Mouse (Mus musculus): Measurements from ENCODE around the gene Rap2a.

Rap2a gene

DNA sequence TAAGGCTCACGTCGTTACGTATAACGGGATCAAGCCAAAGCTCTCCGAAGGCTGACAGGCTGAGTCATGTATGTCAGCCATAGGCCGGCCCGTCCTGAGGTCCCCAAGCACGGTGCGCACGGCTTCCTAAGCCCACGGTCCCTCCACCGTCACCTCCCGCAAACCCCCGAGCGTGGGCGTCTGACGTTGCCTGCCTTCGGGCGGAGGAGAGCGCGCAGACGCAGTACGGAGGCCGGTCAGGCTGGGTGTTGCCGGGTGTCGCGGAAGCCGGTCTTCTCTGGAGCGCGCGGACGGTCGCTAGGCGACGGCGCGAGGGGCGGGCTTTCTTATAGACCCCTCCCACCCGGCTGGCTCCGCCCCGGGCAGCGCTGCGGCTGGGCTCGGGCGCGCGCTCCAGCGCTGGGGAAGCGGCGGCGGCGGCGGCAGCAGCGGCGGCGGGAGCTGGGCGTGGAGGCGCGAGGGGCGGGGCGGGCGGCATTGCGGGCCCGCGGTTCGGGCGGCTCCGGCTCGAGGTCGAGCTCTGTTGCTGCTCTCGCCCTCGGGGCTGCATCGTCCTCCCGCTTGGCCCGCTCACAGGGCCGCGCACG is at the start of gene Rap2a:
Gene Rap2a (plus strand): TSS at position 463 of the 587 bp plus-strand sequence.
- DNase-seq (ENCODE audit: low spot score in 2 of 2) = peak; percentile 97

DNA sequence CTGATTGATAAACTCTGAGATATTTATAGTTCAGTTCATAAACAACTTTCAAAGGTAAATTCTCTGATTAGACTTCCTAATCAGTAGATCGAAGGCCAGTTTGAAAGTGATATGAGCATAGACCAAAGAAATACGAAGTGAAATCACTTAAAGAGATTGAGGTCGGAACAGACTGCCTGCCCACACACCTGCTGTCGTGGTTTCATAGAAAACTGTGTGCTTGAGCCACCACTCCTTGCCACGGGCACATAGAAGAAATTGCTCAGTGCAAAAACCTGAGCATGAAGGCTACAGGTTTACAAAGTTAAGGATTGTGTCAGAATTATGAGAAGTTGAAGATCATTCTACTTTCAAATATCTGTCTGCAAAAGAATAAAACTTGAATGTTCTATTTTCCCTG is 49.7 kb upstream of the Rap2a start:
- peak; percentile 34 to 53 for DNase-seq (ENCODE audit: low spot score in 2 of 2)

DNA sequence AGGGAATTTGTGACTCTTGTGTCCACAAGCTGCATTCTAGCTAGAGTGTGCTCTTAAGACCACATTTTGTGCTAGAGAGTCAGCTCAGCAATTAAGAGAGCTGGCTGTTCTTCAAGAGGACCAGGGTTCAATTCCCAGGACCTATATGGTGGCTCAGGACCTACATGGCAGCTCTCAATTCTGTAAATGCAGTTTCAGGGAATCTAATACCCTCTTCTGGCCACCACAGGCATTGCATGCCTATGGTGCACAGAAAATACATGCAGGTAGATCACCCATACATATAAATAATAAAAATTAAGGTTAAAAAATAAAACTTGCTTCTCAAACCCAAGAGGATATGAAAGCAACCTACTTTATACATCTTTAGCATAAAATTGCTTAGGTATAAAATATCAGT is 45.5 kb upstream of the Rap2a start:
- DNase-seq (ENCODE audit: low spot score in 2 of 2) = no peak

DNA sequence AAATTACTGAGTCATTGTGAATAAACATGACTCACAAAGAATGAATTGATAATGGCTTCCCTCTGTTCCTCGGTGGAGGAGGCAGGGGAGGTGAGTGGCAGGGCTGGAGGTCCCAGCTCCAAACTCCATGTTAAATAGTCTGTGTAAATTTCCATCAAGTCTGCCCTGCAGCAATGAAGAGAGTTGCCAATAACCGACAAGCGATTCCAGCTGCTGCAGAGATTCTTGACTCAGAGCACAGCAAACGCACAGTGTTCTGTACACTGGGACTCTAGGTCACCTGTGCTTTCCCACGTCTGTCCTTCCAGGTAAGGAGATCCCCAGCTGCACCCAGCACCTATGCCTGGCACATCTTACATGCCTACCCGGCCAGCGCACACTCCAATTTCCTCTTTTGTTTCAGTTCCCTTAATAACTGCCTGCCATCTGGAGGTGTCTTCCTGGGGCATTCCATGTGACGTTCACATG is 44.3 kb upstream of the Rap2a start:
- no peak for DNase-seq (ENCODE audit: low spot score in 2 of 2)

DNA sequence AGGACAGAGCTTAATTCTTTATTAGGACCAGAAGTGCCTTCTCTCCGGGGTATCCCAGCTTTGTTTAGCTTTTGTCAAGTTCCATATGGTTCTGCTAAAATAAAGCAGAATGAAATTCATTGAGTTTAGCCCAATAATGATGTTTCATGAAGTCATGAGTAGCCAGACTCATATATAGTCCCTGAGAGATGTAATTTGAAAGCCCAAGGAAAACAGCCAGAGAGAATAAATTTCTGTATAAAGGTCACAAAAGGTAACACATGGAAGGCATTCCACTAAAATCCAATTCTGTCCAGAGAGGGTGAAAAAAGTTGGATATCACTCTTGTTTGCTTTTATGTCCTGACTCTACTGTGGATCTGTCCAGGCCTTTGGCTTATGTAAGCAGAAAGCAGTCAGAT is 43.4 kb upstream of the Rap2a start:
- DNase-seq (ENCODE audit: low spot score in 2 of 2) = no peak

- no peak for DNase-seq (ENCODE audit: low spot score in 2 of 2)
These were observed 37.5 kb upstream of the Rap2a start for GRCm38 (mm10) chr14:120440716-120441115.

DNA sequence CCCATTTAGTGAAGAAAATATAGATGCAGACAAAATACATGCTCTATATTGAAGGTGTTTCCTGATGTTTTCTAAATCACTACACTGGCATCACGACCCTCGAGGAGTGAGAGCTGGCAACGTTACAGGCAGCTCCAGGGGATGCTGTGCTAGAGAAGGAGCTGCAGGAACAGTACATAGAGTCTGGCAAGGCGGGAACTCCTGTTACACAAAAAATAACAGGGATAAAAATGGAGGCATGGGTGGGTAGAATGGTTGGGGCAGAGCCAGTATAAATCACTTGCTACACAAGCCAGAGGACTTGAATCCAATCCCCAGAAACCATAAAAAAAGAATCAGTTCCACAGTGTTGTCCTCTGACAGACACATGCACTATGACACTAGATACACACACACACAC is 37.0 kb upstream of the Rap2a start:
- peak in 1 of 2 experiments; percentile 39 for DNase-seq (ENCODE audit: low spot score in 2 of 2)

DNA sequence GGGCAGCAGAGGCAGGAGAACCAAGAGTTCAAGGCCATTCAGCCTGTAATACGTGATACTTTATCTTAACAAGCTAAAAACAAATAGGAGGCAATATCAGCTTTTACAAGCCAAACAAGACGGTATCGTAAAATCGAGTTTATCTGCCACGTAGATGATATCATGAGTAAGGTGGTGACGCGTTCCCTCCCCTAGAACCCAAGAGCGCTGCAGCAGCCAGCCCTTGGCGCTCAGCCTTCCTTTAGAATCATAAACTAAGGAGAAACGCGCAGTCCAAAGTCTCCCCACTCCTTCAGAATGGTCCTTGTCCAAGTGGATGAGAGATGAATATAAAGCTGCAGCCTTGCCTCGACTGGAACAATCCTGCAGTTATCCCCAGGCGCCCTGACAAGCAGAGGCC is 36.4 kb upstream of the Rap2a start:
- DNase-seq (ENCODE audit: low spot score in 2 of 2) = no peak

DNA sequence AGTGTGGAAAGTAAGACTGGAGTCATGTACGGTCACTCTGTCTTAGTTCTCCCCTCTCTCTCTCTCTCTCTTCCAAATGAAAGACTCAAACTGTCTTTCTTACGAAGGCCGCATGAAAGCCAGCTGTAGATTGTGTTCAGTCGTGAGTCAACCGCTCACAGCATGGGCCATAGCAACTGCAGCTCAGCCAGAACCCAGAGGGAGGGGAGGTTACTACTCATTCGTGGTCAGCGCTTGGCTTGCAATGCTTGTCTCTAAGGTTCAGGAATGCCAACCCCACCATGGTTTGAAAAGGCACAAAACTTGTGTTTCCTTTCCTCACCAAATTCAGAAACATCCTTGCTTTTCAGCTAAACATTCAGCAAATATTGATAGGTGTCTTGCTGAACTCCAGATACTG is 24.0 kb upstream of the Rap2a start:
- DNase-seq (ENCODE audit: low spot score in 2 of 2) = no peak

GRCm38 (mm10) chr14:120463938-120464727 is 14.1 kb upstream of the Rap2a start:
- no peak for DNase-seq (ENCODE audit: low spot score in 2 of 2)

DNA sequence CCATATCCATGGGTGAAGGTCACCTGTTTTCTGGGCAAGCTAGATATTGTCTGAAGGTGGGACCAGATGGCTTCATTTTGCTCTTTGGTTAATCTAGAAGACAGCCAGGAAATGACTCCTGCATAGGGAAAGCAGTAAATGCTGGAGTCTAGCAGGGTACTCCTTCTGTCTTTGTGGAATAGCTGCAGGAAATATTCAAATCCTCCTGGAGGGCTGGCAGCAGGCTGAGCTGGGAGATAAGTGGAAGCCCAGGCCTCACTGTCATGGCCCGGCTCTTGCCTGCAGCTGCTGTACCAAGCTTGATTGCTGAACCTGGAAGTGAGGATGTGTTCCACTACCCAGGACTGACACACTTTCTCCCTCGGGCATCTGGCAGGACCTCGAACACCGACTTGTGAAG is 11.4 kb upstream of the Rap2a start:
- no peak for DNase-seq (ENCODE audit: low spot score in 2 of 2)

DNA sequence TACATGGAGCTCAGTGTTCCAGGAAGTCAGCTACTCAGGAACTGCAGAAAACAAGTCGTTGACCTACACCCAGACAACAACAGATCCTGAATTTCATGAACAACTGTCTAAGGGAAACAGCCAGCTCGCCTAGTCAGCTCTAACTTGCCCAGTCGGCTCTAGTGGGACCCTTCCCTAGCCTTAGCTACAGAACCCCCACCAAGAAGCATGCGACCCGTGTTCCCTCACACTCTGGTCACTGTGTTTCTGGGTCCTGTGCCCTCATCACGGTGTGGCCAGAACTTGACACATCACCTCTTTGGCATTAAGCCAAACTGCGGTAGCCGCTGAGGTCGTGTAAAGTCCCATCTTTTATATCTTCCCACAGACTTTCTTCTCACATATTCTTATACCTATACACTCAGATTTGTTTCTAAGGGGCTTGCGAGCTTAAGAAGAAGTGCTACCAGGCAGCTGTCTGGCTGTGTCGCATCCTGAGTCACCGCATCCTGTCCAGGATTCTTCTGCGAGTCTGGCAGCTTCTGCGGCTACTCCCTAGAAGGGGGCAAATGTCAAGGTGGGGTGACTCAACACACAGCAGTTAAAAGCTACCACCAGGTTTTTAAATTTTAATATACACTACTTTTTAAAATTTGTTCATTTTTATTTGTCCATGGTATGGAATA is 9.0 kb upstream of the Rap2a start:
- no peak for DNase-seq (ENCODE audit: low spot score in 2 of 2)

DNA sequence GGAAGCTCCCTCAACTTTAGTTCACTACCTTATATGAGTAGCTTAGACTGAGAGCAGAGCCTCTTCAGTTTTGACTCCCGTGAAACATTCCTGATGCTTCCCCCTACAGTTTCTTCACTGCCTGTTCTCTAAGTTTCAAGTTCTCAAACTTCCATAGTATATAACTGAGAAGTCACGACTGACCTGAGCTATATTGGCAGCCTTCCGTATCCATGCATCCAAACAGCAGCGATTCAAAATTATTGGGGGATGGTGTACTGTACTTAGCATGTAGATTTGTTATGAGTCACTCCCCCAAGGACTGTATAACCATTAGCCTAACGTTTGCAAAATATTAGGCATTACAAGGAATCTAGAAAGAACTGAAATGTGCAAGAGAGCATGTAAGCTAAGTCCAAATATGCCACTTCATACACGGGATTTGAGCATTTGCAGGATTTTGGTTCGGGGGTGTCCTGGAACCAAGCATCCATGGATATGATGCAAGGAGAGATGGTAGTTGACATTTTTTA is 2.0 kb upstream of the Rap2a start:
- DNase-seq (ENCODE audit: low spot score in 2 of 2) = no peak

GRCm38 (mm10) chr14:120477288-120477981 is 809 bp upstream of the Rap2a start:
- DNase-seq (ENCODE audit: low spot score in 2 of 2) = peak; percentile 98 to 99

- DNase-seq (ENCODE audit: low spot score in 2 of 2) = peak in 1 of 2 experiments; percentile 43
These were observed 547 bp downstream of the Rap2a start for GRCm38 (mm10) chr14:120478641-120479341.

- DNase-seq (ENCODE audit: low spot score in 2 of 2) = no peak
These were observed 2.2 kb downstream of the Rap2a start for GRCm38 (mm10) chr14:120480341-120480900.

- DNase-seq (ENCODE audit: low spot score in 2 of 2) = no peak
These were observed 2.7 kb downstream of the Rap2a start for GRCm38 (mm10) chr14:120480927-120481326.

DNA sequence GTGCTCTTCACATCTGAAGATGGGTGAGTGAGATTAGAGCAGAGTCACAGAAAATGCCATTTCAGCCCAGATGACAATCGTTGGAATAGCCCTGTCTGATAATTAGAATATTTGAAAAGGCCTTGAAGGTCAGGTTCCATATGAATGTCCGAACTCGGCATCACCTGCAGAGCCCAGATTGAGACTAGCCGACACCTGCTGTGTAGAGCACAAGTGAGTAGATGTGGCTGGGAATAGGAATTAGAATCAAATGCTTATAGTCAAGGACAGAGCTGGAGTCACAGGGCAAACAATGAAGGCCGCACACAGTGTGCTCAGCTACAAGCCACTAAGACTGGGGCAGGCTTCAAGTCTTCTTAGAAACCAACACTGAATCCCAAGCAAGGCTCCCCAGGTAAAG is 6.3 kb downstream of the Rap2a start:
- no peak for DNase-seq (ENCODE audit: low spot score in 2 of 2)

- no peak for DNase-seq (ENCODE audit: low spot score in 2 of 2)
These were observed 18.0 kb downstream of the Rap2a start for GRCm38 (mm10) chr14:120496284-120496683.

- no peak for DNase-seq (ENCODE audit: low spot score in 2 of 2)
These were observed 18.6 kb downstream of the Rap2a start for GRCm38 (mm10) chr14:120496827-120497226.

GRCm38 (mm10) chr14:120499096-120499495 is 20.9 kb downstream of the Rap2a start:
- DNase-seq (ENCODE audit: low spot score in 2 of 2) = no peak

Data from right cerebral cortex, postnatal 36 days (tissue).